Mouse (Mus musculus): ENCODE results near the gene Borcs6. TPM values are rescaled to one million over a fixed set of nuclear protein-coding genes. Genes with fewer than 3 reads are reported as not detected.

Gene Borcs6
- total RNA-seq, 4 experiments from 2014 or later: 22.4 to 26.2 (median 23.7) TPM

- peak; percentile 85 to 91 for DNase-seq (ENCODE audit: low spot score in 2 of 2)
These were observed 11.2 kb downstream of the Borcs6 start, which contains the start of gene Tmem107 for GRCm38 (mm10) chr11:69070590-69071222. TSS of gene Tmem107 (plus strand) at chr11:69070806.

- no peak for DNase-seq (ENCODE audit: low spot score in 2 of 2)
These were observed 11.7 kb downstream of the Borcs6 start for GRCm38 (mm10) chr11:69071262-69071661.

DNA sequence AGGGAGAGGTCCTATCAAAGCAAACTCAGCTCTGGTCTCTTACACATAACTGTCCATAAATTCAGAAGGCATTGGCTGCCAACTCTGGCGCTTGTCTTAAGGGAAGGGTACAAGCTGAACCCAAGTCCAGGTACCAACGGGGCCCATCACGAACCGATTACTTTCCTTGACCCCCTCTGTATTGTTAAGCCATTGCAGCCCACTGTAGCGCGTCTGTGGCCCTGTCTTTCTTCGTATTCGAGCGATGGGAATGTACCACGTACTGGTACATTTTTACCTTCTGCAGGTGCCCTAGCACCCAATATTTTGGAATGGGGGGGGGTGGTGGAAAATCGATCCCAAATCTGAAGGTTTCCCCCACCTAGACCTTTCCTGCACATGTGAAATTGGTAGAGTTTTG, 12.7 kb downstream of the Borcs6 start:
- DNase-seq (ENCODE audit: low spot score in 2 of 2): no peak

GRCm38 (mm10) chr11:69072666-69073064, 13.1 kb downstream of the Borcs6 start:
- DNase-seq (ENCODE audit: low spot score in 2 of 2): no peak

DNA sequence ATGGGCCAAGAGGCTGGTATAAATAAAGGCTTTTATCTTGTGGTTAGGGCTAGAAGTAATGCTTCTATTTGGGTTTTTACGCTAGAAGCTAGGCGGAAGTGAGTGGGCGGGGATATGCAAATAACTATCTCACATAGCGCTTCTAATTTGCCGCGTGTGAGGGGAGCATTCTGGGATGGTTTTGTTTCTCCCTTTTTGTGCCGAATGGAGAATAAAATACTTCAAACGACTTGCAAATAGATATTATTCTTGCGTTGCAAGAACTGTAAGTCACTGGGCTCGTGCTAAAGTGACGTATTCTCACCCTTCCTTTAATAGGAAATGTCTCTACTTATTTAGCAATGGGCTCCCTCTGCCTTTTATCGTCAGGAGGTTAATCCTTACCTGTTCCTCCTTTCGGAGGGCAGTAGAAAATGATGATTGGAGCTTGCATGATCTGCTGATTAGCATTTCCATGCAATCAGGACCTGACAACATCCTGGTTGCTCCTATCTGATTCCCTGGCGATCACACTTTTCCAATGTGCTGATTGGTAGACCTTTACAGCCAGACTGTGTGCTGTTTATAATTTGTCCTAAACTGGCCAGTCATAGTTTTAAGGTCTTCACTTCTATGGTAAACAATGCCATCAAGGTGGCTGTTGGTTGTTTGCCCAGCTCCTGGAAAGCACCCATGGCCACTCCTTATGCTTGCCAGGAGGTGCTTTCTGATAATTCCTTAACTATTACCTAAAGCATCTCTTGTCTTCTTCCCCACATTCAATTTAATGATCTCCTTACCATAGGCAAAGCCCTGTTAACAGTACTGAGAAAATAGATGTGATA, 13.8 kb downstream of the Borcs6 start:
- peak; percentile 71 to 75 for DNase-seq (ENCODE audit: low spot score in 2 of 2)

DNA sequence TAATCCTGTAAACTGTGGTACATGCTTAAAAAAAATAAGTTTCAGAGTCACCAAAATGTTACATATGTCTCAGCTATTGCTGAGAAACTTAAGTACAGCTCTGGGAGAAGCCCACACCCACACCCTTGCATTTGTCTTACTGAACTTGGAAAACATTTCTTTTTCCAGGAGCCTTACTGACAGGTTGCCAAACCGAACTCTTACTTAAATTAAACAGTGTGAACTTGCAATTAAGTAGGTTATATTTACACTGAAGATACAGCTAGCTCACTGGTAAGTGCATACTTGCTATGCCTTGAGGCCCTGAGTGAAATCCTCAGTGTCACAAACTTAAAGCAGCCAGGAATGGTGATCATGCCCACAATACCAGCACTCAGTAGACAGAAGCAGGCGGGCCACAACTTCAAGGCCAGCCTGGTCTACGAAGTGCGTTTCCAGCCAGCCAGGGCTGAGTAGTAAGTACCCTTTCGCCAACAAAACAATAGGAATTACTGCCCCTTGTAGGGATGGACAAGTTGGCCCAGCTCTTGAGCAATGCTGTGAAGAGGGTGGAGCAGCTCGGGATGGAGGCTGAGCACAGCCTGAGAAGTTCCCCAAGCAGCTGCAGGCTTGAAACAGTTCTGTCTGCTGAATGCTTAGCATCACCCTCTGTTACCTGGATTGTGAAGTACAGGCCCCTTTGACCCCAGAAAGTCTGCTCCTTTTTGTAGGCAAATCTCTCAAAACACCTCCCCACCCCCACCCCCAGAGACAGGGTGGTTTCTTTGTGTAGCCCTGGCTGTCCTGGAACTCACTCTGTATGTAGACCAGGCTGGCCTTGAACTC, 14.6 kb downstream of the Borcs6 start:
- DNase-seq (ENCODE audit: low spot score in 2 of 2): no peak

GRCm38 (mm10) chr11:69074776-69075069, 15.2 kb downstream of the Borcs6 start:
- no peak for DNase-seq (ENCODE audit: low spot score in 2 of 2)

- DNase-seq (ENCODE audit: low spot score in 2 of 2): no peak
These were observed 16.4 kb downstream of the Borcs6 start for GRCm38 (mm10) chr11:69075764-69076479.

GRCm38 (mm10) chr11:69076572-69076971, 17.1 kb downstream of the Borcs6 start:
- DNase-seq (ENCODE audit: low spot score in 2 of 2): no peak

DNA sequence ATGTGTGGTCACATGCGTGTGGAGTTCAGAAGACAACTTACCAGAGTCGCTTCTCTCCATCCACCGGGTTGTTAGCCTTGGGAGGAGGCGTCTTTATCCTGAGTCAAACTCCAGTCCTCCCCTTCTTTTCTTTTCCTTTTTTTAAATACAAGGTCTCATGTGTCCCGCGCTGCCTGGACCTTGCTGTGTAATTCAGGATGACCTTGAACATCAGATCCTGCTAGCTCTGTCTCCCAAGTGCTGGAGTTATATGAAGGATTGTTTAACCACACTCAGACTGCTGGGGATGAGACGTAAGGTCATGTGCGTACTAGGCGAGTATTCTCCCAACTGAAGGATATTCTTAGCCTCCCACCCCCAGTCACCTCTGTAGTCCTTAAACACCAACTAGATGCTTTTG, 17.8 kb downstream of the Borcs6 start:
- DNase-seq (ENCODE audit: low spot score in 2 of 2): no peak

DNA sequence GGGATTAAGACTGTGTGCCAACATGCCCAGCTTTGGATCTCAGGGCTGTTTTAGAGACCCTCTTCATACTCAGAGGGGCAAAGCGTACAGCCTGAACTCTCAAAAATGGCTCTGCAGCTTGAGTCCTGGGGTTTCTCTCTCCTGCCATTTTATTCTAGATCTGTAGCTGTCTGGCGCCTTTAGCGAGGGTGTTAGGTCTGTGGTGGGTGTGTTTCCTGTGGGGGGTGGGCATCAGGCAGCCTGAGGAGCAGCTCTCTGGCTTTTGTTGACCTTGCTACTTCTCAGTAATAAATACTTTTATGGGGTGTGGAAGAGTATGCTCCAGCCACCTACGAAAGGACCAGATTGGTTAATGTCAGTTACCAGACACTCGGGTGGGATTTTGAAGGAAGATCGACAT, 18.5 kb downstream of the Borcs6 start:
- no peak for DNase-seq (ENCODE audit: low spot score in 2 of 2)

DNA sequence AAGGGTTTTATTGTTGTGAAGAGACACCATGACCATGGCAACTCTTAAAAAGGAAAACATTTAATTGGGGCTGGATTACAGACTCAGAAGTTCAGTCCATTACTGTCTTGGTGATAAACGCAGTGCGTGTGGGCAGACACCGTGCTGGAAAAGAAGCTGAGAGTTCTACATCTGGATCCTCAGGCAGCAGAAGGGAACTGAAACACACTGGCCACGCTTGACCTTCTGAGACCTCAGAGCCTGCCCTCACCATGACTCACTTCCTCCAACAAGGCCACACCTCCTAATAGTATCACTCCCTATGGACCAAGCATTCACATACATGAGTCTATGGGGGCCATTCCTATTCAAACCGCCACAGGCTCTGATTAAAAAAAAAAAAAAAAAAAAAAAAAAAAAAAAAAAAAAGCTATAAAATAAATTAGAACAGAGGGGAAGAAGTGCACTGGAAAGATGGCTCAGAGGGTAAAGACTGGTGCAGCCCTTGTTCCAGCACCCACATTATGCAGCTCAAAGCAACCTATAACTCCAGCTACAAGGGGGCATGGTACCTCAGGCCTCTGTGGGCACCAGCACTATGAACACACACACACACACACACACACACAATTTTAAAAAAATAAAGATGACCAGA, 19.4 kb downstream of the Borcs6 start:
- no peak for DNase-seq (ENCODE audit: low spot score in 2 of 2)

GRCm38 (mm10) chr11:69080102-69080854, 20.8 kb downstream of the Borcs6 start:
- no peak for DNase-seq (ENCODE audit: low spot score in 2 of 2)

DNA sequence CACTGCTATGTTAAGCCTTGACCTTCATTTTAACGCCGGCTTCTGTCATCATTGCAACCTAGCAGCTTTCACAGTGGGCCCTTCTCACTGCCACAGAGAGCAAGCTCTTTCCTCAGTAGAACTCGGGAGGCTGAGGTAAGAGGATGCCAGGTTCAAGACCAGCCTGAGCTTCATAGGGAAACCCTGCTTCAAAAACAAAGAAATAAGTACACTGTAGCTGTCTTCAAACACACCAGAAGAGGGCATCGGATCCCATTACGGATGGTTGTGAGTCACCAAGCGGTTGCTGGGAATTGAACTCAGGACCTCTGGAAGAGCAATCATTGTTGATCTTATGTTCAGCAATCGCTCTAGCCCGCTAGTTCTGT, 21.3 kb downstream of the Borcs6 start:
- DNase-seq (ENCODE audit: low spot score in 2 of 2): no peak

- DNase-seq (ENCODE audit: low spot score in 2 of 2): no peak
These were observed 22.1 kb downstream of the Borcs6 start for GRCm38 (mm10) chr11:69081613-69082012.

- no peak for DNase-seq (ENCODE audit: low spot score in 2 of 2)
These were observed 26.1 kb downstream of the Borcs6 start for GRCm38 (mm10) chr11:69085608-69086007.

DNA sequence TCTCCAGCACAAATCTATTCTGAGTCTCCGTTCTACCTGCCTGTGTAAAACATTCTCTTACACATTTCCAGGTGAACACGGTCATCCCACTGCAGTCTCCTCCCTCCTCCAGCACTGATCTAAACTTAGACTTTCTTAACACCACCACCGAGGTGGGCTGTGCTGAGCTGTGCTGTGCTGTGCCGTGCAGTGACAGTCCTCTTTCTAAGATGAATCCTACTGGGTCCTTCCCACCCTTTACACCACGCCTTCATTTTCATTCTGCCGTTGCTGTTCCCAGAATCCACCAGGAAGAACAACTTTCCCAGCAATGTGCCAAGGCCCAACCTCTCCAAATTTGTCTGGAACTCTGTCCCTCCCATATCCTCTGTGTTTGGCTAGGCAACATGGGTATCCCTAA, 26.9 kb downstream of the Borcs6 start:
- no peak for DNase-seq (ENCODE audit: low spot score in 2 of 2)

GRCm38 (mm10) chr11:69087082-69087481, 27.6 kb downstream of the Borcs6 start:
- no peak for DNase-seq (ENCODE audit: low spot score in 2 of 2)

- no peak for DNase-seq (ENCODE audit: low spot score in 2 of 2)
These were observed 28.1 kb downstream of the Borcs6 start for GRCm38 (mm10) chr11:69087597-69087996.

- peak; percentile 83 to 89 for DNase-seq (ENCODE audit: low spot score in 2 of 2)
These were observed 28.8 kb downstream of the Borcs6 start, which contains the start of gene Vamp2 for GRCm38 (mm10) chr11:69088103-69088855. TSS of gene Vamp2 (plus strand) at chr11:69088490.
